Mouse (Mus musculus): ENCODE measurements at regions not wholly inside any gene's neighbourhood (a gene's known extent, or its start where the extent isn't known, plus 50 kb on each side); places are given as distances from the start of the nearest gene placed in this dataset.

GRCm38 (mm10) chr15:31721019-31721418, 119.4 kb downstream of the Fam173b start:
- Histone ChIP-seq H3K4me3 (ENCODE audit: low read depth, low read length) (no peak overlapping the region), H3K27ac (ENCODE audit: insufficient read depth, low read length) (no peak overlapping the region), H3K9me3 (replicated peaks; ENCODE audit: control insufficient read depth, insufficient read depth, low read length, poor library complexity, severe bottlenecking) (no peaks in the 10 kb centered on the region), H3K36me3 (ENCODE audit: control insufficient read depth, insufficient read depth, low read length, poor library complexity, severe bottlenecking) (no peaks in the 10 kb centered on the region), H3K9ac (ENCODE audit: low read depth, poor library complexity, severe bottlenecking) (no peak overlapping the region), H3K27me3 (ENCODE audit: control insufficient read depth, insufficient read depth, low read length, poor library complexity, severe bottlenecking) (no peaks in the 10 kb centered on the region; the same call in 1 of the 2 replicates), H3K4me1 (ENCODE audit: control insufficient read depth, insufficient read depth, low read length) (no peaks in the 10 kb centered on the region)
- TF ChIP-seq POLR2A (IDR thresholded peaks at IDR 0.05; ENCODE audit: insufficient read depth, low read length) (no peak), CTCF (IDR thresholded peaks at IDR 0.05; ENCODE audit: low read depth, low read length) (no peak), EP300 (IDR thresholded peaks at IDR 0.05; ENCODE audit: insufficient read depth, low read depth, low read length) (no peak)

- Histone ChIP-seq H3K9ac (ENCODE audit: low read depth, poor library complexity, severe bottlenecking) (no peak overlapping the region), H3K9me3 (replicated peaks; ENCODE audit: control insufficient read depth, insufficient read depth, low read length, poor library complexity, severe bottlenecking) (no peaks in the 10 kb centered on the region), H3K4me1 (ENCODE audit: control insufficient read depth, insufficient read depth, low read length) (no peaks in the 10 kb centered on the region), H3K27ac (ENCODE audit: insufficient read depth, low read length) (no peak overlapping the region), H3K4me3 (ENCODE audit: low read depth, low read length) (no peak overlapping the region), H3K27me3 (ENCODE audit: control insufficient read depth, insufficient read depth, low read length, poor library complexity, severe bottlenecking) (no peaks in the 10 kb centered on the region), H3K36me3 (ENCODE audit: control insufficient read depth, insufficient read depth, low read length, poor library complexity, severe bottlenecking) (no peaks in the 10 kb centered on the region)
- TF ChIP-seq POLR2A (IDR thresholded peaks at IDR 0.05; ENCODE audit: insufficient read depth, low read length) = no peak
- TF ChIP-seq EP300 (IDR thresholded peaks at IDR 0.05; ENCODE audit: insufficient read depth, low read depth, low read length) = no peak
- TF ChIP-seq CTCF (IDR thresholded peaks at IDR 0.05; ENCODE audit: low read depth, low read length) = no peak
Measured at GRCm38 (mm10) chr15:31722429-31722828, 120.8 kb downstream of the Fam173b start.

GRCm38 (mm10) chr15:31724252-31724651, 122.6 kb downstream of the Fam173b start:
- no peaks in the 10 kb centered on the region for H3K36me3 ChIP-seq (ENCODE audit: control insufficient read depth, insufficient read depth, low read length, poor library complexity, severe bottlenecking)
- TF ChIP-seq POLR2A (IDR thresholded peaks at IDR 0.05; ENCODE audit: insufficient read depth, low read length) = no peak
- no peak for TF ChIP-seq EP300 (IDR thresholded peaks at IDR 0.05; ENCODE audit: insufficient read depth, low read depth, low read length)
- no peak for TF ChIP-seq CTCF (IDR thresholded peaks at IDR 0.05; ENCODE audit: low read depth, low read length)
- no peak overlapping the region for H3K27ac ChIP-seq (ENCODE audit: insufficient read depth, low read length)
- no peaks in the 10 kb centered on the region for H3K9me3 ChIP-seq (replicated peaks; ENCODE audit: control insufficient read depth, insufficient read depth, low read length, poor library complexity, severe bottlenecking)
- H3K4me3 ChIP-seq (ENCODE audit: low read depth, low read length) = no peak overlapping the region
- no peaks in the 10 kb centered on the region for H3K27me3 ChIP-seq (ENCODE audit: control insufficient read depth, insufficient read depth, low read length, poor library complexity, severe bottlenecking)
- no peak overlapping the region for H3K9ac ChIP-seq (ENCODE audit: low read depth, poor library complexity, severe bottlenecking)
- H3K4me1 ChIP-seq (ENCODE audit: control insufficient read depth, insufficient read depth, low read length) = no peaks in the 10 kb centered on the region

GRCm38 (mm10) chr15:31729133-31729532, 127.5 kb downstream of the Fam173b start:
- H3K4me3 ChIP-seq (ENCODE audit: low read depth, low read length) = no peak overlapping the region
- no peak overlapping the region for H3K27ac ChIP-seq (ENCODE audit: insufficient read depth, low read length)
- no peak for TF ChIP-seq EP300 (IDR thresholded peaks at IDR 0.05; ENCODE audit: insufficient read depth, low read depth, low read length)
- no peak for TF ChIP-seq CTCF (IDR thresholded peaks at IDR 0.05; ENCODE audit: low read depth, low read length)
- no peak for TF ChIP-seq POLR2A (IDR thresholded peaks at IDR 0.05; ENCODE audit: insufficient read depth, low read length)
- H3K27me3 ChIP-seq (ENCODE audit: control insufficient read depth, insufficient read depth, low read length, poor library complexity, severe bottlenecking) = no peaks in the 10 kb centered on the region
- H3K36me3 ChIP-seq (ENCODE audit: control insufficient read depth, insufficient read depth, low read length, poor library complexity, severe bottlenecking) = no peaks in the 10 kb centered on the region
- H3K9ac ChIP-seq (ENCODE audit: low read depth, poor library complexity, severe bottlenecking) = no peak overlapping the region
- H3K9me3 ChIP-seq (replicated peaks; ENCODE audit: control insufficient read depth, insufficient read depth, low read length, poor library complexity, severe bottlenecking) = no peaks in the 10 kb centered on the region; the same call in none of the 2 replicates
- no peaks in the 10 kb centered on the region for H3K4me1 ChIP-seq (ENCODE audit: control insufficient read depth, insufficient read depth, low read length)

GRCm38 (mm10) chr15:31741686-31742085, 140.0 kb downstream of the Fam173b start:
- H3K9me3 ChIP-seq (replicated peaks; ENCODE audit: control insufficient read depth, insufficient read depth, low read length, poor library complexity, severe bottlenecking) = no peaks in the 10 kb centered on the region
- H3K27ac ChIP-seq (ENCODE audit: insufficient read depth, low read length) = no peak overlapping the region
- no peaks in the 10 kb centered on the region for H3K4me1 ChIP-seq (ENCODE audit: control insufficient read depth, insufficient read depth, low read length)
- H3K27me3 ChIP-seq (ENCODE audit: control insufficient read depth, insufficient read depth, low read length, poor library complexity, severe bottlenecking) = no peaks in the 10 kb centered on the region
- H3K9ac ChIP-seq (ENCODE audit: low read depth, poor library complexity, severe bottlenecking) = no peak overlapping the region
- H3K4me3 ChIP-seq (ENCODE audit: low read depth, low read length) = no peak overlapping the region
- no peaks in the 10 kb centered on the region for H3K36me3 ChIP-seq (ENCODE audit: control insufficient read depth, insufficient read depth, low read length, poor library complexity, severe bottlenecking)
- TF ChIP-seq CTCF (IDR thresholded peaks at IDR 0.05; ENCODE audit: low read depth, low read length) (no peak), POLR2A (IDR thresholded peaks at IDR 0.05; ENCODE audit: insufficient read depth, low read length) (no peak), EP300 (IDR thresholded peaks at IDR 0.05; ENCODE audit: insufficient read depth, low read depth, low read length) (no peak)

- H3K9me3 ChIP-seq (replicated peaks; ENCODE audit: control insufficient read depth, insufficient read depth, low read length, poor library complexity, severe bottlenecking) = no peaks in the 10 kb centered on the region
- no peak overlapping the region for H3K4me3 ChIP-seq (ENCODE audit: low read depth, low read length)
- H3K36me3 ChIP-seq (ENCODE audit: control insufficient read depth, insufficient read depth, low read length, poor library complexity, severe bottlenecking) = no peaks in the 10 kb centered on the region
- no peak overlapping the region for H3K27ac ChIP-seq (ENCODE audit: insufficient read depth, low read length)
- no peak overlapping the region for H3K9ac ChIP-seq (ENCODE audit: low read depth, poor library complexity, severe bottlenecking)
- no peaks in the 10 kb centered on the region for H3K27me3 ChIP-seq (ENCODE audit: control insufficient read depth, insufficient read depth, low read length, poor library complexity, severe bottlenecking)
- TF ChIP-seq CTCF (IDR thresholded peaks at IDR 0.05; ENCODE audit: low read depth, low read length) = no peak
- TF ChIP-seq POLR2A (IDR thresholded peaks at IDR 0.05; ENCODE audit: insufficient read depth, low read length) = no peak
- no peak for TF ChIP-seq EP300 (IDR thresholded peaks at IDR 0.05; ENCODE audit: insufficient read depth, low read depth, low read length)
- H3K4me1 ChIP-seq (ENCODE audit: control insufficient read depth, insufficient read depth, low read length) = no peaks in the 10 kb centered on the region
Measured at GRCm38 (mm10) chr15:31744570-31744969, 142.9 kb downstream of the Fam173b start.
